Mouse (Mus musculus) liver, adult 2 months (tissue): ENCODE data around the gene Sfrp5.

Source experiments
- CTCF ChIP-seq: fragments of 200-500 bp; IDR thresholded peaks from 2 replicates; pipeline ENCODE4 v1.5.1; 2011; ENCODE audit warnings: low read depth, low read length, control low read depth
- POLR2A ChIP-seq: fragments of 200-500 bp; IDR thresholded peaks from 2 replicates; pipeline ENCODE4 v1.6.1; 2011; ENCODE audit warnings: low read length, control low read depth; ENCODE audit not compliant: insufficient read depth; ENCODE audit errors: extremely low read depth

- TF ChIP-seq CTCF (no peak), POLR2A (no peak)
These were observed 38.3 kb downstream of the Sfrp5 start, which contains the start of gene Zfyve27 for GRCm38 (mm10) chr19:42163764-42164163.
